Mouse (Mus musculus) gastrocnemius, adult 2 months (tissue): ENCODE results near the gene Syt7. TPM values are rescaled to one million over a fixed set of nuclear protein-coding genes. Genes with fewer than 3 reads are reported as not detected.
A peak's percentile ranks its signal among the peaks of the same experiment; 100 is the strongest.

Experiments used
- DNase-seq: peaks from one replicate; pipeline ENCODE4 v3.0.0; 2022
- H3K27ac ChIP-seq: fragments of 200-600 bp; 2 replicates; pipeline ENCODE4 v1.8.1; 2022; ENCODE audit warnings: mild to moderate bottlenecking
- H3K4me3 ChIP-seq: fragments of 200-600 bp; 2 replicates; pipeline ENCODE4 v1.8.1; 2022; ENCODE audit warnings: mild to moderate bottlenecking, moderate library complexity
- CTCF ChIP-seq: fragments of 200-600 bp; IDR thresholded peaks from 2 replicates; pipeline ENCODE4 v1.8.1; 2022; ENCODE audit warnings: antibody characterized with exemption, mild to moderate bottlenecking, moderate library complexity
- intact Hi-C: fragments of 180-260 bp; cut with DNase I; formaldehyde crosslinking; loops from one replicate; pipeline ENCODE4 v1.15.1; 2025
- total RNA-seq, 2 experiments: library from RNA; stranded (reverse); gene quantifications; 2 replicates each; pipeline ENCODE4 v1.2.3; 2021

Gene Syt7
- total RNA-seq, 2 experiments from 2014 or later: 3.1 to 4.0 TPM

DNA sequence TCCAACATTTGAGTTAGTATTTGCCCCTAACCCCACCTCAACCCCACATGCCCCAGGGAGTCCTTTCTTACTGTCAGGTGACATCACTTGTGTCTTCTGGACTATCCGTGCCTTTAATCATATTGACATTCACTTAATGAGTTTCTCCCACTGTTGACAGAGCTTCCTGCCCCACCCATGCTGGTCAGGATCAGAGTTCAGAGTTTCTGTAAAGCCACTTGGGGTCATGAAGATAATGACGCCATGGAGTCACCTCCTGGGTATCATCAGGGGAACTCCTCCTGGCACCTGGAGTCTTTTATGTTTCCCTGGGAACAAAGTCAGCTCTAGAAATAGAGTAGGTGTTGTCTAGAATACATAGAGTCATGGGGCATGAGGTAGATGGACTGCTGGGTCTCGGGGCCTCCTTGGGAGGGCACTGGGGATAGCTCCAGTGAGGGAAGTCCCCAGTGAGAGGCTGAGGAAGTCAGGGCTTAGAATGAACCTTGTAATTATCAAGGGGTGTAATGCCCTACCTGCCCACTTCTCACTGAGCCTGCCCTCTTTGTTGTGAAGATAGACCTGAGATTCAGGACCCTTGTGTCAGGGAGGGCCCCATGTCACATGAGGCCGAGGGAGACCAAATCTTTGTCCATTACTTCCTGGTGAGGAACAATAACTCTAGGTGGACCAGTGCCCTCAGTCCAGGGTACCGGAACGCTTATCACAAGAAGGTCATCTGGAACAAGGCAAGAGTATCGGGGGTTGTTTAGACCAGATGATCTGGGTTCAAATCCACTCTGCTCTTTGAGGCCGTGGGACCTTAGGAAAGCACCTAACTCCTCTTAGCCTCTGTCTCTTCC is 29.6 kb upstream of the Syt7 start:
- no peak overlapping the region for H3K4me3 ChIP-seq
- TF ChIP-seq CTCF: no peak
- DNase-seq: no peak
- intact Hi-C loops: no loop called here
- H3K27ac ChIP-seq: no peak overlapping the region

DNA sequence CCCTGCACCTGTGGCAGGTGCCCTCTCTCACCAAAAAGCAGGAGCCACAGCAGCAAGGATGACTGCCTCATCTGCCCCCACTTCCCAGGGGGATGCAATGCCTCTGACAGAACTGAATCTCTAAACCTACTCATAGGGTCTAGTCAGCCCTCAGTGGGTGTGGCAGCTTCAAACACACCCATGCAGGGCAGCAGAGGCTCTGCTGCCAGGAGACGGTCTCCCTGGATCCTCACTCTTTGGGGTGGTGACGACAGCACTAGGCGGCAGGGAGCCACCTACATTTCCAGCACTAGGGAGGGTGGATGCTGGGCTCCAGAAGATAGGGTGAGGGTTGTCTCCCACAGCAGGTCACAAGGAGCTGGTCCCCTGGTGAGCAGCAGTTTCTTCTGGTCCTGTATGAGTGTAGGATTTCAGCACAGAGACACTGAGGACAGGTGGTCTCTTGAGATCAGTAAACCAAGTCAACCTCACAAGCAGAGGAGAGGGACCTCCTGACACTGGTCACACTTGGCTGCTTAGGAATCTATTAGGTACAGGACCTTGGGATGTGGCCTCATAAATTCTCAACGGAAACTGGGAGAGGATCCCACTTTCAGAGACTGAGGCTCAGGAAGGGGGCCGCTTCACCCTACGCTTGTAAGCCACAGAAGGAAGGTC is 26.3 kb upstream of the Syt7 start:
- no peak for DNase-seq
- H3K27ac ChIP-seq: no peak overlapping the region
- no peak overlapping the region for H3K4me3 ChIP-seq
- no peak for TF ChIP-seq CTCF
- intact Hi-C loops: no loop called here

DNA sequence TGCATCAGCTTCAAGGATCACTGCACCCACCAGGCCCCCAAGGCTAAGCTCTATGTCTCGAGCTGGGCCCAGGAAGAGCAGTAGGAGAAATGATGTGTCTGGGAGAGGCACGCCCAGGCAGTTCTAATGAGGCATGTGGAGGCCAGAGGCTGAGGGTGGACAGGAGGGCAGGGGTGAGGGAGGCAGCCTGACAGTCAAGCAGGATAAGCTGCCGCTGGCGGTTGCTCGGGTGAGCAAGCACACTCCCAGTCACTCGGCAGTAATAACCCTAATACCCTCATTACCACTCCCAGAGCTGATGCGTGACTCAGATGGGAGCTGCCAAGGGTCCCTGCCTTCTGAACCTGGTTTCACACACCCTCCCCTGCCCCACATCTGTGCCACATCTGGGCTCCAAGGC is 25.0 kb upstream of the Syt7 start:
- DNase-seq: no peak
- Histone ChIP-seq H3K4me3 (no peak overlapping the region), H3K27ac (no peak overlapping the region)
- no peak for TF ChIP-seq CTCF
- intact Hi-C loops: no loop called here

DNA sequence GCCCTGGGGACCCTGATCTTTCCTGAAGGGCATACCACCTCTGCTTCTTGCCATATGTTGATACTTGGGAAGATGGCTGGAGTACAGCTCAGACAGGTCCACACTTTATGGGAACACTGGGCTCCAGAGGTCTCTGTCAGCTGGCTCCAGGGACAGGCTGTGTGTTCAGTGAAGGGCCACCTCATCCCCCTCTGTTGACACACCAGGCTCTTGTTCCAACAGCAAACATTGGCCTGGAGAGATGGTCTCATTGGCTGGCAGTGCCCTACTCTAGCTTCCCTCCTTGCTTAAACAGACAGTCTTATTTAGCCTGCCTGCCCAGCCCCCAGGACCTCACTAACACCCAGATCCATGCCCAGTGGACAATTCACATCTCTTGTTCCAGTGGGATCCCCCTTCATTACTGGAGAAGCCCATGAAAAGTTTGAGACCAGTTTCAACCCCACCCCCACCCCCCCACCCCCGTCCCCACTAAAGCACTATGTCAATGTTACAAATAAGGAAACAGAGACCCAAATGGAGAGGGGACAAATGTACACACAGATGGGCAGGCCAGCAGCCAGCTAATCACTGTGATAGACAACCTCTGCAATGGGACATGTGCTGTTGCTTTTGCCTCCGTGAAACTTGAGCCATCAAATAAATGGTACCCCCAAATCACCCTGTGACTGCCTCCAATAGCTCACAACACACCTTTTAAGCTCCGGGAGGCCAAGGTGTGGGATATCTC is 22.6 kb upstream of the Syt7 start:
- no peak for TF ChIP-seq CTCF
- Histone ChIP-seq H3K4me3 (no peak overlapping the region), H3K27ac (no peak overlapping the region)
- DNase-seq: no peak
- intact Hi-C loops: no loop called here

DNA sequence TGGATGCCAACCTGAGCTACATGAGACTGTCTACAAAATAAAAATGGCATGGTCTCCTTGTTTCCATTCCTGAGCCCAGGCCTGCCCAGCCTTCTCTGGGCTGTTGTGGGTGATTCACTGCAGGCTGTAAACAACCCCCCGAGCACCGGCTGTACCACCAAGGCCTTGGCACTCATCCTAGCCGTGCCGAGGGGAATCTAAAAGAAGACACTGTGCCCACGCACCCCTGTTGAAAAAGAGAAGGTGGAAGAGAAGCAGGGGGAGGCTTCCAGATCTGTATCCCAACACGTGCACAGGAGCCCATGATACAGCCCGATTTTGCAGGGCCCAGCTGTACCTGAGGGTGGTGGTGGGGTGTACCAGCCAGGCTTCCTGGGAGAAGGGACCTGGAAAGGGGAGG is 21.1 kb upstream of the Syt7 start:
- intact Hi-C loops: no loop called here
- no peak overlapping the region for H3K4me3 ChIP-seq
- no peak for TF ChIP-seq CTCF
- no peak overlapping the region for H3K27ac ChIP-seq
- DNase-seq: no peak

DNA sequence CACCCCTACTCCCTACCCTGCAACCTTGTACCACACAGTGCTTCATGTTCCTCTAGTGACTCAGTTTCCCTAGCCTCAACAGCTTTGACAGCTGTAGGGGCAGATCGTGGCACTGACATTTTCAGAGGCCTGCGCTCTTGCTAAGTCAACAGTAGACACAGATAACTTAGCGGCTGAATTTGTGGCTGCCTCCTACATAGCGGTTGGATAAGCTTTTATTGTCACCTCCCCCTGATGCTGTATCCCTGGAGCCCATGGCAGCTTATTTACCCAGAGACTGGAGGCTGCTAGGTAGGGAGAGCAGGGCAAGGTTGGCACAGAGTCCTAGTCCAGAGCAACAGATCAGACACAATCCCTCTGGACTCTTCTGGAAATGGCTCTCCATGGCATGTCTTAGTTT is 19.0 kb upstream of the Syt7 start:
- Histone ChIP-seq H3K4me3 (no peak overlapping the region), H3K27ac (no peak overlapping the region)
- TF ChIP-seq CTCF: no peak
- intact Hi-C loops: no loop called here
- no peak for DNase-seq

DNA sequence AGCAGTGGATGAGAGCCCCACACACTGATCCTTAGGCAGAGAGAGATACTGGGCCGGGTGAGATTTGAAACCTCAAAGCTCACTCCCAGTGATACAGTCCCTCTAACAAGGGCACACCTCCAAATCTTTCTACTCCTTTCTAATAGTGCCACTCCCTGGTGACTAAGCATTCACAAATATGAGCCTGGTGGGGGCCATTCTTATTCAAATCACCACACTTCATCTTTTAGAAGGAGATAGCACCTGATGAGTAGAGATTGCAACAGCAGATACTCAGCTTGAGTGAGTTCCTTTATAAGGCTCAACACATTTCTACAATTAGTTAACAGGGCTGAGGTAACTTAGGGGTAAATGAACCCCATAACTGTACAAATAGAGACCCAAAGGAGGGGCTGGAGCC is 15.7 kb upstream of the Syt7 start:
- DNase-seq: no peak
- no peak overlapping the region for H3K27ac ChIP-seq
- TF ChIP-seq CTCF: no peak
- H3K4me3 ChIP-seq: no peak overlapping the region
- intact Hi-C loops: no loop called here

DNA sequence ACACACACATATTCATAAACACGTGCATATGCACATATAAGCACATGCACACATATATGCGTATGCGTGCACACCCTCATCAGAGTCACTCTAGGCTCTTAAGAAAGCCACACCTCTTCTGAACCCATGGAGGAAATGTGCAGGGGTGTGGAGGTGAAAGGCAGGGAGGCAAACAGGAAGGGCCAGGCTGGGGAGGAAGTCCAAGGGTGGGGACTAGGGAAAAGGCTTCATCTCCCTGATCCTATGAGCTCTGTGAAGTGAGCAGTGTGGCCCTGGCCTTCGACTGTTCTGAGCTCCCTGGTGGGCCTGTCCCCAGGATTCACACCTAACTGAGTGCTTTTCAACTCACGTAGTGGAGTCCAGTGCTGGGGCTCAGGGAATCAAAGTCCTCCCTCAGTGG is 13.6 kb upstream of the Syt7 start:
- intact Hi-C loops: no loop called here
- no peak for TF ChIP-seq CTCF
- Histone ChIP-seq H3K4me3 (no peak overlapping the region), H3K27ac (peak overlapping the region; percentile 69)
- no peak for DNase-seq

DNA sequence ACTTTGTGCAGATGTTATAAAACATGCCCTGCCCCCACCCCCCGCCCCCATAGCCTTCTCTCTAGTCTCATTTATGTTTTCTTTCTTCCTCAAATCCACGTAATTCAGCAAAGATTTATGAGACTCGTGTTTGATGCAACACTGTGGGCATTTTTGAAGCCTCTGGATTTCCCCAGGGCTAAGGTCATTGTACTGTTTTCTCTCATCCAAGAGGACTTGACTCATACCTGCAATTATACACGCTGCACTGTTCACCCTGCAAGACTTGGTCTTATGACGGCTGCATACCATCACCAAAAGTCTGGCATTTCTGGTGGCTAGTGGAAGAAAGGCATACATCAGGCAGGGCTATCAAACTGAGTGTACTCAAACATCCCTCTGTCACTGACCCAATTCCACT is 8.9 kb upstream of the Syt7 start:
- TF ChIP-seq CTCF: no peak
- no peak overlapping the region for H3K4me3 ChIP-seq
- H3K27ac ChIP-seq: no peak overlapping the region
- intact Hi-C loops: no loop called here
- no peak for DNase-seq

DNA sequence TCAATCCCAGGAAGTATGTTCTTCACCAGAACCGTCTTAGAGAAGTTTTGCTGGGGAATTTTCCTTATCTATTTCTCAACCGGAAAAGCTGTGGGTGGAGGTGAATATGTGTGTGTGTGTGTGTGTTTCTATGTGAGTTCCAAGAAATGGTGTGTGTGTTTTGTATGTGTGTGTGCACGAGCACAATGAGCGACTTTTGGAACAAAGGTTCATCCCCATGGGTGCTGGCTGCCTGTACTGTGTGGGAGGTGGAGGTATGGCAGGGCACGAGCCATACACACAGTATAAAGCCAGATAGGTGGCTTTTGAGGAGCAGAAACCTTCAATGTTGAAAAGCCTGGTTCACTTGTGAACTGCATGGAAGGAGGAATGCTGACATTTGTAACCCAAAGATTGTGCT is 1.2 kb upstream of the Syt7 start:
- intact Hi-C loops: no loop called here
- no peak overlapping the region for H3K4me3 ChIP-seq
- no peak for TF ChIP-seq CTCF
- DNase-seq: no peak
- H3K27ac ChIP-seq: no peak overlapping the region

DNA sequence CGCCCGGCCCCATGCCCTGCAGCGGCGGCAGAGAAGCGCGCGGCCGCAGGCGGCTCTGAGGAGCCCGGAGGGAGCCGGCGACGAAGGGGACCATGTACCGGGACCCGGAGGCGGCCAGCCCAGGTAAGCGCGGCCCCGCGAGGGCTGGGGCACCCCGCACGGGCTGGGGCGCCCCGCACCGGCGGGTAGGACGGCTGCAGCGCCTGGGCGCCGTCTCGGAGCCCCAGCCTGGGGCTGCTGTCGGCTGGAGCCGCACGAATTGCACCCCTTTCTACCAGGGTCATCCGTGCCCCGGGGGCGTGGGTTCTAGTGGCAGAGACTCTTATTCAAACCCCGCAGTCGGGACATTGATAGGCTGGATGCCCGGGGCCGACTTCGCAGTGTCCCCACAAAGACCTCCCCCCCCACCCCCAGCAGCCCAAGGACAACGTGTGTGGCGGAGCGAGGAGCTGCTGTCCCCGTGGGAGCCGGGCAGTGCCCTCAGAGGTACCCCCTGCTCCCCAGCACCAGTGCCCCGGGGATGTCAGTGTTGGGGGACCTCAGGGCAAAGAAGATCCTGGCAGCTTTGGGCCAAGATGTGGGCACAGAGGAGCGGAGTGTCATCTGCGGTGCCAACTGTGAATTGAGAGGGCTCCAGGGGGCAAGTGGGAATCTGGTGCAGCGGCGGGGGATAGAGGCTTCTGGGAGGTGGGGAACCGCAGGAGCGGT is 655 bp downstream of the Syt7 start:
- H3K4me3 ChIP-seq: peak overlapping the region; percentile 78
- TF ChIP-seq CTCF: peak; percentile 22; the same call in 1 of the 2 replicates
- intact Hi-C loops: loop anchor here (5.0 kb wide), 2 partner anchors 47 to 48 kb away; no protein-coding TSS in a partner anchor
- DNase-seq: peak; percentile 21
- peak overlapping the region; percentile 40 for H3K27ac ChIP-seq

DNA sequence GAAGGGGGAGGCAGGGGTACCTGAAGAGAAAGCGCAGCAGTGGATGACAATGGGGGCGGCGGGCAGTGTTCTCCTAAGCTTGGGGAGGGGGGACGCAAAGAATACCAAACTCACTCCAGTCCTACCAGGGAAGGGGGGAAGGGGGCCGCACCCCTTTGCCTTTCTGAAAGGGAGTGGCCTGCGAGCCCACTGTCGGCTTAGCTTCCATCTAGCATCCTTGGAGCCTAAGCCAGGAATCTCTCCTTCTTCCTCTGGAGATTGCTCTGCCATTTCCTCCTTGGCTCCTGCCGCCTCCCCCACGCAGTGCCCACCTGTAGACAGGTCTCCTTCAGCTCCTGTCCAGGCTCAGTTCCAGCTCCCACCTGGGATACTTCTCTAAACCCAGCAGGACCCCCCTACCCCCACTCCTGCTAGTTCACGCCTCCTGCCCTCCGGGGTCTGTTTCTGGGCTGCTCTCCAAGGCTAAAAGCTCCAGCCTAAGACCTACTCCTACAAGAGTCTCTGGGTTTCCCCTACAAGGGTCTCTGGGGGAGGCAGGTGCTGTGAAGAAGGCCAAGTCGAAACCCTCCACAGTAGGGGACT is 1.3 kb downstream of the Syt7 start:
- Histone ChIP-seq H3K27ac (no peak overlapping the region), H3K4me3 (peak overlapping the region; percentile 78)
- TF ChIP-seq CTCF: no peak
- intact Hi-C loops: loop anchor here (5.0 kb wide), 2 partner anchors 47 to 48 kb away; no protein-coding TSS in a partner anchor
- no peak for DNase-seq
